Mouse (Mus musculus) embryonic facial prominence, embryonic 15.5 days (tissue): Measurements from ENCODE around the gene Gm20708. TPM values are rescaled to one million over a fixed set of nuclear protein-coding genes. Genes with fewer than 3 reads are reported as not detected.
A peak's percentile ranks its signal among the peaks of the same experiment; 100 is the strongest.
"Not testable (repeated sequence)": the region's sequence is repeated elsewhere in the genome, so short reads cannot be mapped to it uniquely, and the experiment has no call there.

Source experiments
- ATAC-seq: fragments of 200-750 bp; cut with Nextera tagmentation; 2 replicates; pipeline ENCODE4 v1.8.0; 2017; ENCODE audit warnings: low read depth, moderate TSS enrichment; ENCODE audit not compliant: insufficient number of reproducible peaks, low FRiP score, low TSS enrichment
- H3K27ac ChIP-seq: fragments of 300-500 bp; sonication (generic); replicated peaks from 2 replicates; pipeline ENCODE4 v1.5.1; 2015; ENCODE audit warnings: mild to moderate bottlenecking, inconsistent platforms
- H3K27me3 ChIP-seq: fragments of 300-500 bp; sonication (generic); 2 replicates; pipeline ENCODE4 v1.6.1; 2015; ENCODE audit warnings: inconsistent platforms
- H3K36me3 ChIP-seq: fragments of 300-500 bp; sonication (generic); 2 replicates; pipeline ENCODE4 v1.6.1; 2015; ENCODE audit warnings: mild to moderate bottlenecking, inconsistent platforms
- H3K4me1 ChIP-seq: fragments of 300-500 bp; sonication (generic); 2 replicates; pipeline ENCODE4 v1.6.1; 2015; ENCODE audit warnings: inconsistent platforms
- H3K4me2 ChIP-seq: fragments of 300-500 bp; sonication (generic); replicated peaks from 2 replicates; pipeline ENCODE4 v1.6.1; 2015; ENCODE audit warnings: mild to moderate bottlenecking, inconsistent platforms
- H3K4me3 ChIP-seq: fragments of 300-500 bp; sonication (generic); replicated peaks from 2 replicates; pipeline ENCODE4 v1.5.1; 2015; ENCODE audit warnings: mild to moderate bottlenecking, inconsistent platforms
- H3K9ac ChIP-seq: fragments of 300-500 bp; sonication (generic); 2 replicates; pipeline ENCODE4 v1.6.1; 2015; ENCODE audit warnings: inconsistent platforms
- H3K9me3 ChIP-seq: fragments of 300-500 bp; sonication (generic); replicated peaks from 2 replicates; pipeline ENCODE4 v1.6.1; 2016; ENCODE audit warnings: inconsistent platforms
- WGBS: fragments of 180-500 bp; shearing (Covaris S2); methylation state at CpG from one replicate; pipeline ENCODE4 v1.1.7; 2015; 5-methylcytosine and 5-hydroxymethylcytosine counted together
- polyA plus RNA-seq: library from polyadenylated mRNA; unstranded; fragments of >200 nt; fragmentation: Nextera tagmentation; extraction: Ambion mirVana; gene quantifications from 2 replicates; pipeline ENCODE4 v1.2.1, GENCODE M21; 2015

Gm20708 gene
- polyA plus RNA-seq, 1 experiment from 2014 or later, result 0.76 TPM

DNA sequence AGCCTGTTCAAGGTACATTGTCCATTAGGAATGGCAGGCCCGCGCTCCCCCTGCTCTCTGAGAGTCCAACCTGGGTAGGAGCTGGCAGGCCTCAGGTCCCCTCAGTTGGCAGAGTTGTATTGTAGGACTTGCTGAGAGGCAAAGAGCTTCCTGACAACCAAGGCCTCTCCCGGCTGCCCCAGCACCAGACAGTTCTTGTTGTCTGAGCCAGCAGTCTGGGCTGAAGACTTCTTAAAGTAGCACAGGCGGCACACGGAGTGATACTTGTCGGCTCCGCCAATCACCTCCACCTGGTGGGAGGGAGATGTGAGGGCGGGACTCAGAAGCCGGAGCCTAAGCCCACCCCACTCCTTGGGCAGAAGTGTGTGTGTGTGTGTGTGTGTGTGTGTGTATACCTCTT is 6.4 kb downstream of the Gm20708 start:
- not testable (repeated sequence) for H3K9ac ChIP-seq, ATAC-seq, H3K9me3 ChIP-seq, H3K27me3 ChIP-seq, H3K4me2 ChIP-seq, H3K4me3 ChIP-seq, H3K27ac ChIP-seq
- H3K36me3 ChIP-seq, result peaks cover 72% of the 10 kb centered on the region
- peaks cover 14% of the 10 kb centered on the region for H3K4me1 ChIP-seq
- WGBS, result 76% methylated on average over 9 of the region's 9 CpGs

- H3K9me3 ChIP-seq, result no peaks in the 10 kb centered on the region
- WGBS, result 82% methylated on average over 13 of the region's 13 CpGs
- H3K27me3 ChIP-seq, result no peaks in the 10 kb centered on the region
- H3K4me3 ChIP-seq, result no peak overlapping the region
- peaks cover 8% of the 10 kb centered on the region for H3K4me1 ChIP-seq
- peaks cover 78% of the 10 kb centered on the region for H3K36me3 ChIP-seq
- no peak for ATAC-seq
- H3K27ac ChIP-seq, result no peak overlapping the region
- H3K9ac ChIP-seq, result no peak overlapping the region
- no peak overlapping the region for H3K4me2 ChIP-seq
Measured at GRCm38 (mm10) chr11:117816389-117816996, 7.0 kb downstream of the Gm20708 start.

GRCm38 (mm10) chr11:117819095-117819494 is 9.6 kb downstream of the Gm20708 start:
- Histone ChIP-seq H3K27ac (no peak overlapping the region), H3K36me3 (peaks cover 66% of the 10 kb centered on the region), H3K9ac (no peak overlapping the region), H3K4me1 (peaks cover 30% of the 10 kb centered on the region), H3K9me3 (no peaks in the 10 kb centered on the region), H3K4me2 (no peak overlapping the region), H3K27me3 (no peaks in the 10 kb centered on the region), H3K4me3 (no peak overlapping the region)
- no peak for ATAC-seq
- WGBS, result 76% methylated on average over 8 of the region's 8 CpGs

GRCm38 (mm10) chr11:117820173-117820572 is 10.7 kb downstream of the Gm20708 start:
- Histone ChIP-seq H3K9ac (no peak overlapping the region), H3K4me3 (no peak overlapping the region), H3K36me3 (peaks cover 56% of the 10 kb centered on the region), H3K27me3 (no peaks in the 10 kb centered on the region), H3K4me1 (peaks cover 40% of the 10 kb centered on the region), H3K27ac (no peak overlapping the region), H3K9me3 (no peaks in the 10 kb centered on the region), H3K4me2 (no peak overlapping the region)
- ATAC-seq, result no peak
- WGBS, result 93% methylated on average over 7 of the region's 7 CpGs

DNA sequence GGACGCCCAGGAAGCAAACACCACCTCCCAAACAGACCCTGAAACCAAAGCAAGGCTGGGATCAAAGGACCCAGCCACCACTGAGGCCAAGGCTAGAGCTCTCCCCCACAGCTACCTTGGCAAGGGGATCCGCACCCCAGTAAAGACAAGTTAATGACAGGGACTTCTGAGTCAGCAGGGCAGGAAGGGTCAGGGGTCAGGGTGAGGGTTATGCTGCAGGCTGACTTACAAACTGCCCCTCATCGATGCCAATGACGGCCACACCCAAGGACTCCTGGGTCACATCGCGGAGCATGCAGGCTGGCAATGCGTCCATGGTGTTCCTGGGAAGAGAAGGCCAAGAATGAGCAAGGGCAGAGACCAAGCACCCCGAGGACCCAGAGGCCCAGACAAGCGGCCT is 12.4 kb downstream of the Gm20708 start:
- H3K27ac ChIP-seq, result no peak overlapping the region

DNA sequence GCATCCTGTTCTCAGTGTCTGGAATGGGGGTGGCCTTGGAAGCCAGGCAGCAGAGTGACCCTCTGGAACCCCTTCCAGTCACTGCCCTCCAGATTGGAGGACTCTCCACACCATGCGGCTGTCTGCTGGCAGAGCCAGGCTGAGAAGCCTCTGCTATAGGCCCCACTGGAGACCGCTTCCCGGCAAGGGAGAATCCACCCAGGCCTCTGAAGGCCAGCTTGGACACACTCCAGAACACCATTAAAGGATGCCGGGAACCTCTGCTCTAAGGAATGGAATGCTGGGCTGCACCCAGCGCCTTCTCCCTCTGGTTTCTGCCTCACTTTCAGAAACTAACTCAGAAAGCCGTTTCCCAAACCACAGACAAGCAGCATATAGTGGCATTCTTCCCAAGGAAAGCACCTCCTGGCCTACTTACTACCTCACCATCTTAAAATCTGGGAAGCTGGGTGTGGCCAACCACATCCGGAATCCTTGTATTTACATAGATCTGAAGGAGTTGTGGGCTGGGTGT is 13.3 kb downstream of the Gm20708 start:
- Histone ChIP-seq H3K9ac (no peak overlapping the region), H3K27ac (peak overlapping the region; percentile 52)
- no peak for ATAC-seq

More for the DNA sequence above, 12.4 kb downstream of the Gm20708 start:
- Histone ChIP-seq H3K4me3 (no peak overlapping the region), H3K9me3 (no peaks in the 10 kb centered on the region), H3K4me1 (peaks cover 54% of the 10 kb centered on the region), H3K4me2 (no peak overlapping the region), H3K9ac (no peak overlapping the region), H3K36me3 (peaks cover 45% of the 10 kb centered on the region), H3K27me3 (no peaks in the 10 kb centered on the region)
- ATAC-seq, result no peak
- 87% methylated on average over 9 of the region's 9 CpGs for WGBS

DNA sequence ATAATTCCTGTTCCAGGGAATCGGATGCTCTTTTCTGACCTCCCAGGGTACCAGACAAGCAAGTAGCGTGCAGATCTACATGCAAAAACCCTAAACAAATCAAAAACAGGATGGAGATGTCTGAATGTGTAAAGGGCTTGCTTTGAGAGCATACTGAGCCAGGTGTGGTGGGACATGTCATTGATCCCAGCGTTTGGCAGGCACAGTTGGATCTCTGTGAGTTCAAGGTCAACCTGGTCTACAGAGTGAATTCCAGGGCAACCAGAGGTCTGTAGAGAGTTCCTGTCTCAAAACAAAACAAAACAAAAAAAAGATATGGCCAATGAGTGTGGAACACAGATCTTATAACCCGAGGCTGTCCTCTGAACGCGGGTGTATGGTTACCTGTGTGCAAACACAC is 13.9 kb downstream of the Gm20708 start:
- Histone ChIP-seq H3K27ac (peak overlapping the region; percentile 52), H3K27me3 (no peaks in the 10 kb centered on the region), H3K9ac (no peak overlapping the region), H3K36me3 (peaks cover 31% of the 10 kb centered on the region; the same call in 1 of the 2 replicates), H3K4me2 (peak overlapping the region; percentile 92; the same call in 1 of the 2 replicates), H3K4me1 (peaks cover 69% of the 10 kb centered on the region), H3K4me3 (no peak overlapping the region), H3K9me3 (no peaks in the 10 kb centered on the region)
- no peak for ATAC-seq
- 79% methylated on average over 6 of the region's 6 CpGs for WGBS

More for the DNA sequence above, 13.3 kb downstream of the Gm20708 start:
- peaks cover 37% of the 10 kb centered on the region; the same call in 1 of the 2 replicates for H3K36me3 ChIP-seq
- peaks cover 63% of the 10 kb centered on the region for H3K4me1 ChIP-seq
- no peaks in the 10 kb centered on the region for H3K27me3 ChIP-seq
- no peak overlapping the region for H3K4me3 ChIP-seq
- H3K4me2 ChIP-seq, result no peak overlapping the region
- H3K9me3 ChIP-seq, result no peaks in the 10 kb centered on the region
- WGBS, result 59% methylated on average over 7 of the region's 7 CpGs

DNA sequence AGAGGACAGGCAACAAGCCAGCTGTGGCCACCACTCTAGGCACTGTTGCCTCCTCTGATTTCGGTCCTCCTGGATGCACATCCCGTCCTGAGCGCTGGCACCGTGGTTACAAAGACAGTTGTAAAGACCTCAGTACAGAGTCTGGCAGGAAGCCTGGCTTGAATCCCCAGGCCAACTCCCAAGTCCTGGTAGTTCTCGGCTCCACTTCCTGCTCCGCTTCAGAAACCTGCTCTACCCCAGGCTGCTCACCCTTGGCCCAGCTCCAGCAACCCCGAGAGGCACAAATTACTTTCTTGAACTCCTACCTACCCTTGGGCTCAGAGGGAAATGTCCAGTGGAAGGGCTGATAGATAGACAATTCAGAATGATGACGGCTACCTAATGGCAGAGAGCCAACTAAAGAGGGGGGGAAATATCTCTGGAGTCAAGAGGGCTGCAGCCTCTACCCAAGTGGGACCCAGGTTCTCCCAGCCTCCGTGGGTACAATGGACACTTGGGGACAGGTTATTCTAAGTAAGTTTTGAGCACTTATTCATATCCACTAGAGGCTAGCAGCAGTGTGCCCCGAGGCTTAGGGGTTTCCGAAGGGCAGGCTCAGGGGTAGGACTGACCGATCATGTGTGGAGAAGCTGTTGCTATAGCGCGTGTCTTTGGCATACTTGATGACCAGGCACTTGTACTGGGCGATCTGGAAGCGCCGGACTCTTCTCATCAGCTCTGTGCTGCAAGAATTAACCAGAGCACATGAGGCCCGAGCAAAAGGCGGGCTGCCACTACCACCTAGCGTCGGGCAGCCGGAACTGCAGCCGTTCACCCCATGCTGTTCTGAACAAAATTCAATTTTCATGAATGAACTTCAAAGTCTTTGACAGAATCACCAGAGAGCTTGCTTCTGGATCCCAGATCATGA is 14.8 kb downstream of the Gm20708 start:
- H3K9ac ChIP-seq, result peak overlapping the region; percentile 43; the same call in 1 of the 2 replicates
- H3K9me3 ChIP-seq, result no peaks in the 10 kb centered on the region
- 13% methylated on average over 23 of the region's 23 CpGs for WGBS
- H3K4me1 ChIP-seq, result peaks cover 76% of the 10 kb centered on the region
- peak overlapping the region; percentile 60 for H3K4me3 ChIP-seq
- H3K36me3 ChIP-seq, result peaks cover 22% of the 10 kb centered on the region; the same call in 1 of the 2 replicates
- peak overlapping the region; percentile 92 for H3K4me2 ChIP-seq
- H3K27me3 ChIP-seq, result no peaks in the 10 kb centered on the region
- peak; percentile 41; the same call in 1 of the 2 replicates for ATAC-seq
- peak overlapping the region; percentile 95 for H3K27ac ChIP-seq

- peaks cover 80% of the 10 kb centered on the region for H3K4me1 ChIP-seq
- H3K36me3 ChIP-seq, result peaks cover 19% of the 10 kb centered on the region; the same call in 1 of the 2 replicates
- H3K9ac ChIP-seq, result peak within 1 kb of the TSS; percentile 43
- peak within 1 kb of the TSS; percentile 60 for H3K4me3 ChIP-seq
- H3K9me3 ChIP-seq, result no peaks in the 10 kb centered on the region
- ATAC-seq, result peak; percentile 43; the same call in 1 of the 2 replicates
- peak within 1 kb of the TSS; percentile 92 for H3K4me2 ChIP-seq
- peak within 1 kb of the TSS; percentile 95 for H3K27ac ChIP-seq
- no peaks in the 10 kb centered on the region for H3K27me3 ChIP-seq
- under 1% methylated on average over 34 of the region's 34 CpGs for WGBS
Measured at GRCm38 (mm10) chr11:117825333-117826101, 16.0 kb downstream of the Gm20708 start, which contains the start of the genes Afmid and Tk1. Gene Afmid, plus strand, starts transcription at chr11:117825924. Gene Tk1, minus strand, starts transcription at chr11:117826092.

DNA sequence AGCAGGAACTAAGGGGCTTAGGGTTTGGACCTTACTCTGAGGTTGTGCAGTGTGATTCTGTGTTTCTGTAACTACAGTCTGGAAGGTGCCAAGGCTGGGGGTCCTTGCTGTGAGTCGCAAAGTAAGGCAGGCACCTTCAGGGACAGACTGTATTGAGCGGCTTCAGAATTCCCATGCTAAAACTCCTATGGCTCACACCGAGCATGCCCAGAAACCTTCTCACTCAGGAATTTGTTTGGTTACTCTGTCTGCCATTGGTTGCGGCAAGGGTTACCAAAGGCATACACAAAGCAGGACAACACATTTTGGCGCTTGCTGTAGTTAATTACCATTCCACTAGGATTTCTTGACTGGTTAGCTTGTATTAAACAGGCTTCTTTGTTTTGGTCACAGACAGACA is 16.7 kb downstream of the Gm20708 start:
- peak overlapping the region; percentile 43 for H3K9ac ChIP-seq
- H3K4me3 ChIP-seq, result peak overlapping the region; percentile 60
- no peaks in the 10 kb centered on the region for H3K27me3 ChIP-seq
- WGBS, result 4% methylated on average over 5 of the region's 5 CpGs
- peaks cover 13% of the 10 kb centered on the region; the same call in 1 of the 2 replicates for H3K36me3 ChIP-seq
- peak overlapping the region; percentile 95 for H3K27ac ChIP-seq
- H3K4me1 ChIP-seq, result peaks cover 81% of the 10 kb centered on the region
- H3K4me2 ChIP-seq, result peak overlapping the region; percentile 92
- no peaks in the 10 kb centered on the region for H3K9me3 ChIP-seq
- ATAC-seq, result peak; percentile 11; the same call in 1 of the 2 replicates
